ENCODE assay signal across 11 mouse cellular contexts in genomic region chr1:54513836-54514235, GRCm38 (mm10). TPM values are rescaled to one million over a fixed set of nuclear protein-coding genes. Genes with fewer than 3 reads are reported as not detected.
A peak's percentile ranks its signal among the peaks of the same experiment; 100 is the strongest.
DNase-seq lines count a peak whose midpoint lies in the region; ATAC-seq lines count a peak whose summit lies in the region.
"Had no signal": no experiment of that assay in that cellular context is flagged by ENCODE, and none has a peak within 500 bp of the region (broad histone marks: within the 10 kb centered on the region; RNA-seq: fewer than 3 reads in every experiment).

No protein-coding gene starts in this region.

- H3K4me1 ChIP-seq in midbrain, embryonic 11.5 days (ENCODE audit: control insufficient read depth, insufficient read depth, low read length), result no peaks in the 10 kb centered on the region
- H3K4me1 ChIP-seq: neural tube, embryonic 15.5 days had no signal

- no peaks in the 10 kb centered on the region for H3K27me3 ChIP-seq in midbrain, embryonic 11.5 days (ENCODE audit: control insufficient read depth, insufficient read depth, low read length)
- H3K27me3 ChIP-seq: neural tube, embryonic 15.5 days had no signal

- no peak overlapping the region for H3K4me2 ChIP-seq in midbrain, embryonic 11.5 days
- H3K4me2 ChIP-seq: neural tube, embryonic 15.5 days had no signal

- H3K9ac ChIP-seq in midbrain, embryonic 11.5 days (ENCODE audit: low read length), result no peak overlapping the region
- H3K9ac ChIP-seq: neural tube, embryonic 15.5 days had no signal

- H3K36me3 ChIP-seq in midbrain, embryonic 11.5 days (ENCODE audit: control insufficient read depth, insufficient read depth, low read length), result no peaks in the 10 kb centered on the region

- no peaks in the 10 kb centered on the region; the same call in 1 of the 2 replicates for H3K9me3 ChIP-seq in midbrain, embryonic 11.5 days (ENCODE audit: control insufficient read depth, low read length)
- H3K9me3 ChIP-seq: neural tube, embryonic 15.5 days had no signal

- WGBS in midbrain, embryonic 11.5 days, result 86% methylated on average over 1 of the region's 1 CpGs

- ATAC-seq in midbrain, embryonic 11.5 days (ENCODE audit: low FRiP score), result no peak

- DNase-seq in kidney, adult 9 months, result peak; percentile 22
- no peak for DNase-seq in kidney, adult 11 months
- peak; percentile 31 for DNase-seq in thymus, postnatal 0 days (ENCODE audit: low spot score)
- no peak for DNase-seq in thymus, adult 18-20 months
- peak; percentile 34 for DNase-seq in ZHBTc4 (ENCODE audit: low read depth, low spot score)
- peak; percentile 37 for DNase-seq in thymus, postnatal 4 days
- DNase-seq in testis, postnatal 10 days (ENCODE audit: low spot score), result no peak
- DNase-seq in midbrain, embryonic 11.5 days (ENCODE audit: low spot score, missing footprints), result no peak
- DNase-seq: heart, postnatal 36 days had no signal

- no peak overlapping the region for H3K4me3 ChIP-seq in midbrain, embryonic 11.5 days (ENCODE audit: low read depth, low read length)
- H3K4me3 ChIP-seq: neural tube, embryonic 15.5 days had no signal

- H3K27ac ChIP-seq in midbrain, embryonic 11.5 days (ENCODE audit: low read depth, low read length), result no peak overlapping the region
- H3K27ac ChIP-seq: macrophage; neural tube, embryonic 15.5 days had no signal

RNA-seq across cellular contexts. Expression of gene Pgap1, which starts 43.6 kb away (rescaled TPM):
- polyA plus RNA-seq in thymus, postnatal 0 days (2015; fragmentation: Nextera tagmentation; extraction: Ambion mirVana), result 0.82 and 0.87 TPM in 2 replicates
- 13.7 and 17.6 TPM in 2 replicates for polyA plus RNA-seq in midbrain, embryonic 11.5 days (2014; fragmentation: Nextera tagmentation; extraction: Ambion mirVana)

Comparison
In these comparisons a context has a peak if more than half of its experiments do, and no peak if none do; other contexts are left out.
1. DNase-seq: peak in kidney, adult 9 months (single experiment), thymus, postnatal 0 days (single experiment), ZHBTc4 (single experiment) and thymus, postnatal 4 days (single experiment); none in kidney, adult 11 months (single experiment), thymus, adult 18-20 months (0 of 2), testis, postnatal 10 days (single experiment) and midbrain, embryonic 11.5 days (single experiment).